Mouse (Mus musculus) R1 (cell line): ENCODE data around the gene Gm5861.
"Not testable (repeated sequence)": the region's sequence is repeated elsewhere in the genome, so short reads cannot be mapped to it uniquely, and the experiment has no call there.

Source experiments
- DNase-seq: peaks from one replicate; pipeline ENCODE4 v3.0.0-alpha.2; 2018; ENCODE audit warnings: low read depth, low spot score

Gene Gm5861

GRCm38 (mm10) chr5:11182772-11183171, at the start of gene Gm5861:
Gene Gm5861 (plus strand): TSS chr5:11183072.
- not testable (repeated sequence) for DNase-seq

GRCm38 (mm10) chr5:11138031-11138430, 44.8 kb upstream of the Gm5861 start:
- DNase-seq = not testable (repeated sequence)
